Mouse (Mus musculus): ENCODE data around the gene Dcakd.

The Dcakd gene

DNA sequence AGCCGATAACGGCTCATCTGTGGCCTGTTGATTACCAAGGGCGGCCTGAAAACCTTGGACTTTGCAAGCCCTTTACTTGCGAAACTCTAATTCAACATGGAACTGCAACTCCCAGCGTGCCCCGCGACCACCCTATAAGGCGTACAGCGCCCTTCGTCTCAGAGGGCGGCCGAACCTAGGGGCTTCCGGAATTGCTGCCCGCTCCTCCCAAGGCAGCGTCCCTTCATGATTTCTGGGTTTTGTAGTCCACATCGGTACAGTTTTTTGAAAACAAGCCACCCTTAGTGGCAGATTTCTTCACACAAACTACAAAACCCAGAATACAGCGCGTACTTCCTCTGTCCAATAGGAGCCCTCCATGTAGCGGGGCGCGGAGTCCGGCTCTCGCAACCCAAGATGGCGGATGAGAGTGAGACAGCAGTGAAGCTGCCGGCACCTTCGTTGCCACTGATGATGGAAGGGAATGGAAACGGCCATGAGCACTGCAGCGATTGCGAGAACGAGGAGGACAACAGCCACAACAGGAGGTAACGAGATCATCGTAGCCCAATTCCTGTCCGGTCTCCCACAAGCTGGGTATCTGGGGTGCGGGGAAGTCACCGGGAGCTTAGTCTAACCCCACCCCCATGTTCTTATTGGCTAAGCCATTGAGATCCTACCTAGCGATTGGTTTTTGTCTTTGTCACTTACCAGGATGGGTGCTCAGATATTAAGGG lies at the start of gene Dcakd, which contains the start of gene Nmt1:
Dcakd (minus strand) TSS at position 158 of the 716 bp plus-strand sequence.
Nmt1 (plus strand) TSS at position 15 of the 716 bp plus-strand sequence.
- peak; percentile 96 for DNase-seq (ENCODE audit: low spot score in 2 of 2)

GRCm38 (mm10) chr11:103076581-103076980 lies 48.4 kb upstream of the Dcakd start:
- DNase-seq (ENCODE audit: low spot score in 2 of 2): no peak

DNA sequence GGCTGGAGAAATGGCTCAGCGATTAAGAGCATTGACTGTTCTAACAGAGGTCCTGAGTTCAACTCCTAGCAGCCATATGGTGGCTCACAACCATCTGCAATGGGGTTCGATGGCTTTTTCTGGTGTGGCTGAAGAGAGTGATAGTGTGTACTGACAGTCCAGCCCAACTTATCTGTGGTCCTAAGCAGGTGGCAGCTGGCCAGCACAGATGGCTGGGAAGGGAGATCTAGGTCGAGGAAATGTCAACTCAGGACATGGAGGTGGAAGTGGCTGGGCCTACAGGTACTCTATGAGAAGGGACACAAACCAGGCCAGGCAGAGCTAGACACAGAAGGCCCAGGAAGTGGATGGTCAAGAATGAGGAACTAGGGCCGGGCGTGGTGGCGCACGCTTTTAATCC lies 47.9 kb upstream of the Dcakd start:
- peak; percentile 48 to 68 for DNase-seq (ENCODE audit: low spot score in 2 of 2)

- DNase-seq (ENCODE audit: low spot score in 2 of 2): no peak
Observed at GRCm38 (mm10) chr11:103074796-103075323, 46.7 kb upstream of the Dcakd start.

DNA sequence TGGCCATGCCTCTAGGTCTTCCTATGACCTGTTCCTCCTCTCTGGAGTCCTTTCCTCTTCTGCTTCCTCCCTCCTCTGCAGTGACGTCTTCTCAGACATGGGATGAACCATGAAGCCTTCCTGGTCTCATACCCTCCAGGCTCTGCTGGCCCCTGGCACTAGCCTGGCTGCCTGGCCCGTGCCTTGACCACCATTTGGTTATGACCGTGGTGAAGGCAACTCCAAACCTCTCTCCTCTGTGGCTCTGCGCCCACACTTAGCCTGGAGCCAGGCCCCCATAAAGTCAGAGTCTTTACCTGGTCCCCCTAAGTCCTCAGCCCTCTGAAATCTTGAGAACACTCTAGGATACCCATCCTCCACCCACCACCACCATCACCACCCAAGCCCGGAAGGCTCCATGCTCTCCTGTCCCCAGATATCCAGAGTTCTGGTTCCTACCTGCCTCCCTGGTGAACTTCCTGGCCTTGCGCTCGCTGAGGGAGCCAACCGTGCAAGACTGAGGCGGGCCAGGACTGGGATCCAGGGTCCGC lies 46.1 kb upstream of the Dcakd start:
- no peak for DNase-seq (ENCODE audit: low spot score in 2 of 2)

- no peak for DNase-seq (ENCODE audit: low spot score in 2 of 2)
Observed at GRCm38 (mm10) chr11:103073671-103074070, 45.5 kb upstream of the Dcakd start.

DNA sequence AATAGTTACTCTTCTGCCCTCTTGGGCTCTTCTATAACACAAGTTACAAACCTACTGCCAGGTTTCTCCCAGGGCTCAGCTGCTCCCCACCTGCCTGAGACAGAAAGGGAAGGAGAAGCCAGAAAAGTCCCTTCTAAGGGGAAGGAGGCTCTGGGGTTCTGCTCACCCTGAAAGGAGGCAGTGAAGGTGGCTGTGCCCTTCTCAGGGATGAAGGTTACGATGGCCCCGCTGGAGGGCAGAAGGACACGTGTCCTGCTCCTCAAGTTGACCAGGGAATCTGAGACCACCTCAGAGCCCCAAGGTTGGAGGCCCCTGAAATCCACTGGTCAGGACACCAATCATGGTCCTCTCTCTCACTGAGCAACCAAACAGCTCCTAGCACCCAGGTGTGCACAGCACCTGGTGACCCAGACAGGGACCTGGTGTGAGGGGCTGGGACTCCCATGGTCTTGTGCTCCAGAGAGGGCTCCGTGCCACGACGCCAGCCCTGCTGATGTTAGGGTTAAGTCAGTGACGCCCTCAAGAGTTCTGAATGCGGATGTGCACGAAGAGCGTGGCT lies 42.3 kb upstream of the Dcakd start:
- no peak for DNase-seq (ENCODE audit: low spot score in 2 of 2)

GRCm38 (mm10) chr11:103069731-103070130 lies 41.6 kb upstream of the Dcakd start:
- DNase-seq (ENCODE audit: low spot score in 2 of 2): no peak

DNA sequence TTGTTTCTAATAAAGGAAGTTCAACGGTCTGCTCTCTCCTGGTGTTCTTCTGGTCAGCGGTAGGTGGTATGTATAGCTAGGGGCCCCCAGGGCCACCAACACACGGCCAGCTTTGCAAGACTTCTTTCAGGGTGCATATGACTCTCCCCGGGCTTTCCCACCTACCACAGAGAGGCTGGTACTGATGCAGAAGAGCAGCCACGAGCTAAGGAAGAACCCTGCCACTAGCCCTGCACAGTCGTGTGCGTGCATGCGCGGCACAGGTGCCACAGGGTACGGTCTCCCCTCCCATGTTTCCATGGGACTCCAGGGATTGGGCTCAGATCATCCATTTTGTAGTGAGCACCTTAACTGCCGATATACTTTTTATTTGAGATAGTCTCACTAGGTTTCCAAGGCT lies 40.8 kb upstream of the Dcakd start:
- DNase-seq (ENCODE audit: low spot score in 2 of 2): no peak

DNA sequence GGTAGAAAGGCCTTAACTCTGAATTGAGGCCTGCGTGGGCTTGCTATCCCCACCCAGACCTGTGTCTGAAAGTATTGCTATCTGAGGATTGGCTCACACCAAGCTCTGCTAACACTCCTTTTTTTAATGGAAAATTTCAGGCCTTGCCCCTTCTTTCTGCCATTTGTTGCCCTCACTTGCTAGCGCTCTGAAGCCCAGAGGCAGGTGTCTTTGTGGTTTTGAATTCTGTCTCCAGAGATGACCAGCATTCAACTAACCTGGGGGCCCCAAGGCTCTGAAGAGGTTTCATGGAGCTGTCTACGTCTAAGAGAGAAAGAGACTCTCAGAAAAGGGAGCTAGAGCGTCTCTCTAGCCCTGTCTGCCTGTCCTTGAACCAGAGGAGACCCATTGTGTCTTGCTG lies 40.1 kb upstream of the Dcakd start:
- DNase-seq (ENCODE audit: low spot score in 2 of 2): no peak

DNA sequence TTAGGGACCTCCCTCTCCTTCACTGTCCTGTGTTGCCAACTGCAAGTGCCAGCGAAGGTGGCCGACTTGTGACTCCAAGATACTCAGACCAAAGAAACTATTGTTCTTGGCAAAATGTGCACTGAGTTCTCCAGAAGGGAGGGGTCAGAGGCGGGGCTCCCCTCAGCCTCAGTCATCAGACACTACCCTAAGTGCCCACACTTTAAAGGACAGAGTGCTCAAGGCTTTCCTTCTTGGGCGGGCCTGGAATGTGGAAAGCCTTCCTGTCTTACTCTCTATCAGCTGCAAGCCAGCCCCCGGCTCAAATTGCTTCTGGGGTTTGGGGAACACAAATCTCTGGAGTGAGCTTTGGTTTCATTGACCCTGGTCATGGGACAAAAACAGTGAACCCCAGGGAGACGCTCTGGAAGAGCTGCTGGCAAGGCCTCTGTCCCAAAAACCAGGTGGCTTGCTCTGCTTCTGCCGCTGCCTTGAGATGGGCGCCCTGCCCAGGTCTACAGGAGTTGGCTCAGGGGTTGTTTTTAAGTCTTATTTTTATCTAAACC lies 39.4 kb upstream of the Dcakd start:
- DNase-seq (ENCODE audit: low spot score in 2 of 2): no peak

GRCm38 (mm10) chr11:103067051-103067361 lies 38.9 kb upstream of the Dcakd start:
- DNase-seq (ENCODE audit: low spot score in 2 of 2): no peak

DNA sequence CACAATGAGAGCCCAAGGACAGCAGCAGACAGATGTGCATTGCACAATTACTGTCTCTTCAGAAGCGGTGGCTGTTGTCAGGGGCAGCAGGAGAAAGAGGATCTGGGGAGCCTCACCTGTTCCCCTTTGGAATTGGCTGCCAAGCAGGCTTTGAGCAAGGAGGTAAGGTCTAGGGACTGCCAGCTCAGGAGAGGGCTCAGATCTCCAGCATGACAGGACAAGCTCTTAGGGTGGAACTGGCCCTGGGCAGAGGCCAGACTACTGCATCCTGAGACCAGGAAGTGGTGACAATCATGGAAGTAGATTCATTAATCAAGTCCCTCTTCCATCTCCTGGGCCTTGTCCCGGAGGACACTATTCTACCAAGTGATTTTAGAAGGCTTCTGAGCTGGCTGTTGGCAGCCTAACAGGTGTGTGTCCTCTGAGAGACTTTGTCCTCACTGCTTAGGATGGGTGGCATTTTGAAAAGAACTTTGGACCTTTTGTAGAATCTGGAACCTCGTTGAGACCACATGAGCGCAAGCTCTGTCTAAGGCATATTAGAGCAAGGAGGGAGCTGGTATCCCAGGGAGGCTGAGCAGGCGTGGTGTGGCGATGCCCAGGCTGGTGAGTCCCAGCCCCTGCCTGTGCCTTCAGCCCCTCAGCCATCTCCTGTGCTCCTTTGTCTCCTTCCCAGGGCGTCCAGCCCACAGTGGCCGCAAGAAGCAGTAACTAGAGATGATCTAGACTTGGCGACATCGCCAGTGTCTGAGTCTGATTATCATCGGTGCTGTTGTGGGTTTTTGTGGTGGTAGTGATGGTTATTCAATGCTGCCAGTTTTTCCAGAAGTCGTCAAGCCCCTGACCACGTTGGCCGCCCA lies 38.3 kb upstream of the Dcakd start:
- DNase-seq (ENCODE audit: low spot score in 2 of 2): no peak

- no peak for DNase-seq (ENCODE audit: low spot score in 2 of 2)
Observed at GRCm38 (mm10) chr11:103058499-103059085, 30.5 kb upstream of the Dcakd start.

- no peak for DNase-seq (ENCODE audit: low spot score in 2 of 2)
Observed at GRCm38 (mm10) chr11:103056636-103057035, 28.5 kb upstream of the Dcakd start.

DNA sequence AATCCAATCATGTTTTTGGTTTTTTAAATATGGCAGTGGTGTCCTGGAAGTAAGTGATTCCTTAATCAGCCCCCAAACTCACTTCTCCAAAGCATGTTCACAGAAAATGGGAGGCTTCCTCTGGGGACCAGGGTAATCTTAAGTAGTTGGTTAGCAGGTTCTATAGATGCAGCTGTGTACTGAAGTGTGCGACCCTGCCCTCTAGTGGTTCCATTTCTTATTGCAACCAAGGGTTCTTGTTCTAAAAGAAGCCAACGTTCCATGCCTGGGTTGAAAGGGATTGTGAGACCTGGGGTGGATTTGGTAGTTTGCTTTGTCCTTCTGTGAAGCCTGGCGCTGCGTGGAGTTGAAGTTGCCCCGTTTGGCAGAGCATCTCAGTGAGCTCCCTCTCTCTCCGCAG lies 26.7 kb upstream of the Dcakd start:
- peak; percentile 49 to 61 for DNase-seq (ENCODE audit: low spot score in 2 of 2)

GRCm38 (mm10) chr11:103053191-103054076 lies 25.3 kb upstream of the Dcakd start:
- DNase-seq (ENCODE audit: low spot score in 2 of 2): no peak

- no peak for DNase-seq (ENCODE audit: low spot score in 2 of 2)
Observed at GRCm38 (mm10) chr11:103052078-103052477, 23.9 kb upstream of the Dcakd start.

DNA sequence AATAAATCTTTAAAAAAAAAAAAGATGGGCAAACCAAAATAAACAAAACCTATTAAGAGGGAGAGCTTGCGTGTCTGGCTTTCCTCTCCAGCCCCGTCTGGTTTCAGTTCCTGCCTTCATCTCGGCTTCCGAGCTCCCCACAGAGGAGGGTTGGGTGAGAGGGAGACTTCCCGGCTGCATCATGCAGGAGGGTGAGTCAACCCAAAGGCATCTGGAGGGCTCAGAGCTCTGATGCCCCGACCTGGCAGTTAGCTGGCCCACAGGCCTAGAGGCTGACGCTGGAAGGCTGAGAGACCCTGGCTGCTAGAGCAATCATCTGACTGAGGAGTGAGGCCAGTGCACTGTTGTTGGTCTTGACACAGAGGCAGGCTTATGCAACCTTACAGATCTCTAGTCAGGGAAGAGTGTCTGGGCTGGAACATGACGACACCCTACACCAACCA lies 23.1 kb upstream of the Dcakd start:
- DNase-seq (ENCODE audit: low spot score in 2 of 2): peak in 1 of 2 experiments; percentile 28

GRCm38 (mm10) chr11:103050153-103050552 lies 22.0 kb upstream of the Dcakd start:
- no peak for DNase-seq (ENCODE audit: low spot score in 2 of 2)

Data from spleen, postnatal 36 days (tissue).